Mouse (Mus musculus): ENCODE data around the gene Cdc42.

Cdc42 gene

DNA sequence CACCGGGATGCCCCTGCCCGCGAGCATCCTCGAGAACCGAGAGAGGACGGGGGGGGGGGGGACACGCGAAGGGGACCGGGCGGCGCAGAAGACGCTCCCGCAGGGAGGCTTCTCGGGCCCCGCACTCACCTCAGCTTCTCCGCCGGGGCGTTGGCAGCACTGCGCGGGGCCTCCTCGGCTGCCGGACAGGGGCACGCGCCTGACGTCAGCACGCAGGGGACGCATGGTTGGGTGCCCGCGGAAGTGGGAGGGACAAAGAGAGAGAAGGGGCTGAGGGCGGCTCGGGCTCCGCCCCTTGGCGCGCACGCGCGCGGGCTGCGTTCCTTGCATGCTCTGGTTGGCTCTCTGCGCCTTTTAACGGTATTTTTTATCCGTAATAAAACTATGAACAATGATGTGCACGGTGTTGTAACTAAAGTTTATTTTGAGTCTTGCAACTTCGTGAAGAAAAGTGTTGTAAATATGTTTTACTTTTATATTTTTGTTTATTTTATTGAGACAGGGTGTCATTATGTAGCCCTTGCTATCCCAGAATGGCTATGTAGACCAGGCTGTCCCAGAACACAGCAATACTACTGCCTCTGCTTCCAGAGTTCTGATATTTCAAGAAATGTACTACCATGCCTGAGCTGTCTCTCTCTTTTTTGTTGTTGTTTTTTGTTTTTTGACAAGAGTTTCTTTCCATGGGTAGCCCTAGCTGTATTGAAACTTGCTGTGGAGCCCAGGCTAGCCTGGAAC, at the start of gene Cdc42:
Cdc42 (minus strand) TSS at position 204 of the 738 bp plus-strand sequence.
- DNase-seq: peak; percentile 100

DNA sequence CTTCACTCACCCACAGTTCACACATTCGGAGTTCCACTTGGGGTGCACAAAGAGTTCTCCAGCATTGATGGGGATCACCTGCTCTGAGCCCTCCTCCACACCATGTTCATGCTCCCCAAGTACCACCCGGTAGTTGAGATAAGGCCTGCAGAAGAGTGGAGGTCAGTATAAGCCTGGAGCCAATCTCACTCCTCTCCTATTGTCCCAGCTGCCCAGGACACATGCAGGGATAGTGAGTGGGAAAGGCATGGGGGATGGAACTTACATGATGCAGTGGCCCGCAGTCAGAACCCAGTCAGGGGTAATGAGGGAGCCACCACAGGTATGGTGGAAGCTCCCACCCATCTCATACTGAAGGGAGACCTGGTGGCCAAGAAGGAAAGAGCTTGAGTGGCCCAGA, 48.1 kb upstream of the Cdc42 start:
- no peak for DNase-seq

DNA sequence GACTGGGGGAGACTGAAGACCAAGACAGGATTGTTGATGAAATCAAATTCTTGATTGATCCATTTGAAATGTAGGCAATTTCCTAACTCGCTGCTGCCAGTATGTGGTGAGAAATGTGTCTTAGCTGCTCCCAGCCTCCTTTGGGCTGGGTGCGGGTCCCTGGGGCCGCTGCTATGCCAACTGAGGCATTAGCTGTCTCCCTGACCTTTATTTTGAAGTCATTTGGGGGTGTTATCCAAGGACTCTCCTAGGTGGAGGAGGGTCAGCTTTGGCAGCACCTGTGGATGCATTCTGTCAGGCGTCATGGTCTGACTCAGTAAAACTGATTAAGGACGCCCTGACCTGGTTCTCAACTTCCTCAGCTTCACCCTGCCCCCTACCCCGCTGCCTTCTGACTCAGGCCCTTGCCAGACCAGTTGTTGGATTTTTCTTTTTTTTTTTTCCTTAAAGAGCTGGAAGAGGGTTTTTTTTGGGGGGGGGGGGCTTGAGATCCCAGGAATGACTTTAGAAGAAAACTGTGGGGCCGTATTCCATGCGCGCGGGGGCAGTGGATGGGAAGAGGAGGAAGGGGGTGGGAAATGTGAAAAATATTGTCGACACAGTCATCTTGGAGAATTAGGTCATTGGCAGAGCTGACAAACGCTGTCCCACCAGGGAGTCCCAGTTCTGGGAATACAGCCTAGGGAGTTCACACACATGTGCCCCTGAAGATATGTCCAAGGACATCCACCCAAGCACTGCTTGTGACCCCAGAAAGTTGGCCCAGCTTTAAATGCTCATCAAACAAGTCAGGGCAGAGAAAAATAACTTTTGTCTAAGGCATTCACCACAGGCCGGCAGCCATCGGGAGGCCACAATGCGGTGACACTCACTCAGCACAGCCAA, 39.4 kb upstream of the Cdc42 start:
- DNase-seq: no peak

DNA sequence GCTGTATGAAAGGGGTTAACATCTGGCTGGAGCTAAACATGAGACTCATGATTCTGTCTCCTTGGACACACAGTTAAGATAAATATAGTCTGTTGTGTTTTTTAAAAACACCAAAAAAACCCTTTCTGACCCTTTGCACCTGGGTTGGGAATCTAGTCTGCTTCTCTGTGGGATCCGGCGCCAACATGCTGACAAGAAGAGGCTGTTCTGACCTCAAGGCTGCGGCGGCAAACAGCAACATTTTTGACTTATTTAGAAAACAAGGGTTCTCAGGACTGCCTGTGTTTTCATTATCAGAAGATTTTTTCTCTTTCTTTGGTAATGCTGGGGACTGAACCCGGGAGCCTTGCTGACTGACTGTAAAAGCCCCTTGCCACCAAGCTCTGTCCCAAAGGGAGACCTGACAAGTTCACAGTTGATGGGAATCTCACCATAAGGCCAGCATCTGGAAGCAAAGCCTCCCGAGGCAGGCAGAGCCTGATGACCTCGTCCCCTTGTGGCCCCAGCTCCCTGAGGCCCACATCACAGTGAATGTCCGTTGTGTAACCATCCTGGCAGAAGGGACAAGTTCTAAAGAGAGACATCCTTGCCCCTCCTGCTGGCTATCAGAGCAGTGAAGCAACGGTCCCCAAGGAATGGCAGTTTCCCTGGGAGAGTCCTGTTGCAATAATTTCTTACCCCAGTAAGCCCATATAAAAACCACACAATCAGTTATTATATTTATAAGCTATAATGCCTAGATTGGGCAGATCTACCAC, 36.0 kb upstream of the Cdc42 start:
- no peak for DNase-seq

DNA sequence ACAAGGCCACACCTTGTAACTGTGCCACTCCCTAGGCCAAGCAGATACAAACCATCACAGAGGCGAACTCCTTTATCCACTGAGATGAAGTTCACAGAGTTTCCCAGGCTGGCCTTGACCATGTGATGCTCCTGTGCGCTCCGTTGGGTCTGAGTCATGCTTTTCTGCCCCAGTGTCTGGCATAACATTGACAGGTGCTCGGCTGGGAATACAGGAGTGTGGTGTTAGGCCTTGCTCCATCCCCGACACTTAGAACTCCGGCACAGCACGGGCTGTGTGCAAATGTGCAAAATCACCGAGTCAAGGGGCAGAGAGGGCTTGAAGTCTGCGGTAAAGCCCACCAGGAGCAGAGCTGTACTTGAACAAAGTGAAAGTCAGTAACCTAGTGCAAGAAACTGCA, 35.4 kb upstream of the Cdc42 start:
- DNase-seq: no peak

DNA sequence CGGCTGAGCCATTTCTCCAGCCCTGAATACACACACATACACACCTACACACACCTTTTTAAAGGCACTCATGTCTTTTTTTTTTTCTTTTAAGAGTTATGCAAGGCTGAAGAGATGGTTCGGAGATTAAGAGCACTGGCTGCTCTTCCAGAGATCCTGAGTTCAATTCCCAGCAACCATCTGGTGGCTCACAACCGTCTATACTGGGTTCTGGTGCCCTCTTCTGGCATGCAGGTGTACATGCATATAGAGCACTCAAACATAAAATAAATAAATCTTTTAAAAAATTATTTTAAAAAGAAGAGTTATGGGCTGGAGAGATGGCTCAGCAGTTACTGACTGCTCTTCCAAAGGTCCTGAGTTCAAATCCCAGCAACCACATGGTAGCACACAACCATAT, 33.8 kb upstream of the Cdc42 start:
- DNase-seq: peak; percentile 51 to 54

DNA sequence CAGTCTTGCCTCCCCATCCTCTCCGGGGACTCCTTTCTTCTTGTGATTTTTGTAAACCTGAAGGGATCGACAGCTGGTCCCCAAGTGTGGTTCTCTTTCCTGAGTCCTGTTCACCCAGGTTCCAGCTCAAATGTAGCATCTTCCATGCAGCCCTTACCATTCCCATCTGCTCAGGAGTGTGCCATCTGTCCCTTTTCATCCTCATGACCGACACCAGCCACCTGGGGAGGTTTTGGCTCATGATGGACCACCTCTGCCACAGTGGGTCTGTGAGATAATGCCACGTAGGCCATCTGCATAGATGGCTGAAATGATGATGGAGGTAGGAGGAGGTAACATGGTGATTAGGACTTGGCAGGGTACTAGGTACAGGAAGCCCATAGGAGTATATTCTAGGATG, 32.7 kb upstream of the Cdc42 start:
- no peak for DNase-seq

DNA sequence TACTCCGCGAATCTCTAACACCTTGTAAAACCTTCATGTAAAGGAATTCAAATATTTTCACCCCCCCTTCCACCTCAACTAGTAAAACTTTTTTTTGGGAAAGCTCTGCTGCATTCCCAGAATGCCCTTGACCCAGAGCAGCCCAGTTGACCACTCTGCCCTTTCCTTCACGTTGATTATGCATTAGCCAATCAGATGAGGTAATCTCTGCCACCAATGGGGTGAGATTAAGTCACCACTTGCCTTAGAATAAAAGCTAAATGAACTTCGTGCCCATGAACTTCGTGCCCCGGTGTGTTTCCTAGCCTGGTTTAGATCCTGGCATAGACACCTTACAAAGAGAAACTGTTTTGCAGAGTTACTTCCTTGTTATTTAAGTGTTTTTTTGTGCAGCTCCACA, 31.5 kb upstream of the Cdc42 start:
- DNase-seq: no peak

DNA sequence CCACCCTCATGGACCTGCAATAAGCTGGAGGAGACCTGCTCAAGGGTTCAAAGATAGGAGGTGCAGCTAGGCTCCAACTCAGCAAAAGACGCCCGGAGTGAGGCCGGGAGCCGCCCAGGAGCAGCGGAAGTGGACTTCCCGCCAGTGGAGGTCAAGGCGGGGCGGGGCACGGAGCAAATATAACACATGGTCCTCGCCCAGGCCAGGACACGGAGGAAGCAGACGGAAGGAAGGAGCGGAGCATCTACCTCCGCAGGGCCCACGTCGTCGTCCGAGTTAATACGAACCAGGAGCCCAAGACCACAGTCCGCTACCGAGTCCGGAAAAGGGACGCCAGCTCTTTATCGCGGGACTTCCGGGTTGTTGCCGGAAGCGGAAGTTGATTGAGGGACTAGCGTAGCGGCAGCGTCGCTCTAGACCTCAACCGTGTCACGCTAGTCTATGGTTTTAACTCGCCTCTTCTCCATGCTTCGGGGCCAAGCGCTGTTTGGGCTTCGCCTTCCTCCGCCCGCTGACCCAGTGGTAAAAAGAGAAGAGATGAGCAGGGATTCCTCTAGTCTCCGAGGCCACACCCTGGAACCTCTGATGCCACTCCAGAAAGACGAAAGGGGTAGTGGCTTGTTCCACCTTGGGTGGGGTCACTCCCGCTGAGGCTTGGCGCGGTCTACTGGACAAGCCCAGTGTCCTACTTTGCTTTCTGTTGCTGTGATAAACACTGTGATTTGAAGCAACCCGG, 30.7 kb upstream of the Cdc42 start:
- peak; percentile 85 for DNase-seq

DNA sequence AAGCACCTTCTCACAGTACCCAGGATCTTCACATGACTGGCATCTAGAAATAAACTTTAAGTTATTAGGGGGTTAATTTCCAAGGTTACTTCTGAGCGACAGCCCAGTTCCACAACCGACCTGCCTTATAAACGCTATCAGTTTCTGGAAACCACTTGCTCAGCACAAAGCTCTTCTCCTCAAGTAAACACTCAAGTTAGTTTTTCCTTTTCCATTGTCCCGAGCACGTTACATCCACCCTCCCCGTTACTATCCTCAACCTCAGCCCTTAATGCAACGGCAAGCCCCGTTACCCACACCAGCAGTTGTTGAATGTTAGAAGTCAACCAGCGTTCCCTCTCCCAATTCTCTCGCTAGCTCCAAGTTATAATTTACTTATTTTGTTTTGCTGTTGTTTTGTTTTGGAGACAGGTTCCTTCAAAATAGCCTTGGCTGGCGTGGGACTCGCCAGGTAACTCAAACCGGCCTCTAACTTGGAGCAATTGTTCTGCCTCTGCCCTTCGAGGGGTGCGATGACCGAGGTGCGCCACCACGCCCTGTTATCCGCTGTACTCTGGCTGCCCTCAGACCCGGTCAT, 30.1 kb upstream of the Cdc42 start:
- DNase-seq: peak in 1 of 2 experiments; percentile 36

DNA sequence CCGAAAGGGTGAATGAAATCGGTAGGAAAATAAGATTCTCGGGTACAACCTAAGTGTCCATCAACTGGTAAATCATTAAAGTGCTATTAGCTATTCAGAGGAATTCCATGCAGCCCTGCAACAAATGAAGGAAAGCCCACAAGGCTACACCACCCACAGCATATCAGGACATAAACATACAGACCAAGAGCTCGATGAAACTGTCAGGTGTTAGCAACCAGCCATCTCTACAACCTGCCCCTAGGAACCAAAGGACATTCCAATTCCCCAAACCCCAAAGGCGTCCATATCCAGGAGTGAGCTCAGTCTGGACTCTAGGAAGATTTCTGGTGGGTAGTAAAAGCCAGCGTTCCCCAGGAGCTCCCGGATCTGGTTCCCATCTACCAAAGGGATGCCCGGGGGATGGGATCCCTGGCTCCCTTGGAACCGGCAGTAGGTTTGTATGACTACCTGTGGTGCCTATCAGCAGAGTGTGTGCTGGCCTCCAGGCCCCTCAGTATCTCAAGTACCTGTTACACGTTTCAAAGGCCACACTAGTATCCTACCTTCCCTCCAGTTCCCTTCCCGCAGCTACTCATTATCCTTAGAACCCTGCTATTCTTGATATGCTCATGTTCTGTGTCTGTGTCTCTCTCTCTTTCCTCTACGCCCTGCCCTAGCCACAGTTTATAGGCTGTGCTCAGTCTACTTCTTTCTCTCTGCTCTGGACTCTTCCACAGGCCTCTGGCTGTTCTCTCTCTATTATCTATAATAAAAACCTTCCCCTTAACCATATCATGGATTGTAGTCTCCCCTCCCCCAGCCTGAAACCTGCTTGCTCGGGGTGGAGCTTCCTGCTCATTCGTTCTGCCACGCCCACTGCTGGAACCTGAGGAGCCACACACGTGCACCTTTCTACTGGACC, 23.4 kb upstream of the Cdc42 start:
- DNase-seq: no peak

DNA sequence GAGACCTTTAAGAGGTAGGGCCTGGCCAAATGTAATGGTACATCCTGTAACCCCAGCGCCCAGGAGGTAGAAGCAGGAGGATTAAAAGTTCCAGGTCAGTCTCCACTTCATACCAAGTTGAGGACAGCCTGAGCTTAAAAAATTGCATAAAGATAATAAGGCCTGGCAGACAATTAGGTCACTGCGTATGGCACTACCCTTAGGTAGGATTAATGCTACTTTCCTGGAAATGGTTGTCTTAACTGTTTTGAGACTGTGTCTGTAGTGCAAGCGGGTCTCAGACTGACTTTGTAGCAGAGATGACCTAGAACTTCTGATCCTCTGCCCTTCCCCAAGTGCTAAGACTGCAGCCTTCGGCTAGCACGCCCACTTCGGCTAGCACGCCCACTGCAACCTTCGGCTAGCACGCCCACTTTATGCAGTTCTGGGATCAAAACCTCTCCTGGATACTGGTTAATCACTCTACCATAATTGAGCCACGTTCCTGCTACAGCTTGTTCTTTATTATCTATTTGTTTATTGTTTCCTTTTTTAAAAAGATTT, 22.3 kb upstream of the Cdc42 start:
- DNase-seq: no peak

DNA sequence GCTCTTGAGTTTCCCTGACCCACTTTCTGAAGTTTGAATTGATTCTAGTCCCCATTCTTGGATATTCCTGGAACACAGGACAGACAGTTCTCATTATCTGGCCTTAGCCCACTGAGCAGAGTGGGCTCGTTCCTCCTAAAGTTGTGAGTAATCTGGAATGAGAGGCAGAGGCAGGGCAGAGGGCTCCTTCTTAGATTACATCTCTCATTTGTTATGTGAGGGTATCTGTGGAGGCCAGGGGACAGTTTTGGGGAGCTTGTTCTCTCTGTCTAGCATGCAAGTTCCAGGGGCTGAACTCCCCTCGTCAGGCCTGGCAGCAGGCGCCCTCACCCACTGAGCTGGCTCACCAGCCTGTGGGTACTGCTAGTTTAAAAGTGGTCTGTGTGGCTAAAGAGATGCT, 21.6 kb upstream of the Cdc42 start:
- no peak for DNase-seq

DNA sequence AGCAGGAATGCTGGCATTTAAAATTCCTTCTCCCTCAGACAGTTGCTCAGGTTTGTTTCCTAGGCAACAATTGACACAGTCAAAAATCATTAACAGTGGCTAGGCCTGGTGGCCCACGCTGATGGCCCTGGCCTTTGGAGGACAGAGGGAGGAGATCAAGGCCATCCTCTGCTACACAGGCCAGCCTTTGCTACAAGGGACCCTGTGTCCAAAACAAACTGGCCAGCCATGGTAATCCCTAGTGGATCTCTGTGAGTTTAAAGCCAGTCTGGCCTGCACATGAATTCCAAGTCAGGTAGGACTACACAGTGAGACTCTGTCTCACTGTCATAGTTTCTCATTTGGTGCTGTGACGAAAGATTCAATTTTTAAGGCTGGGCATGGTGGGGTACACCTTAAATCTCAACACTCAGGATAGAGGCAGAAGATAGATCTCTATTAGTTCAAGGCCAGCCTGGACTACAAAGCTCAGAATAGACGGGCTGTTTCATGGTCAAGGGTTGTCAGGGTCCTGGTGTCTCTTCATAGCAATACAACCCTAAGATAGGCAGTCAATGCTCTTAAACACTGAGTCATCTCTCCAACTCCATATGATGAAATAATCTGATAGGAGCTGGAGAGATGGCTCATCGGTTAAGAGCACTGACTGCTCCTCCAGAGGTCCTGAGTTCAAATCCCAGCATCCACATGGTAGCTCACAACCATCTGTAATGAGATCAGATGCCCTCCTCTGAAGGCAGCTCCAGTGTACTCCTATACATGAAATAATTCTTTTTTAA, 20.2 kb upstream of the Cdc42 start:
- DNase-seq: no peak

DNA sequence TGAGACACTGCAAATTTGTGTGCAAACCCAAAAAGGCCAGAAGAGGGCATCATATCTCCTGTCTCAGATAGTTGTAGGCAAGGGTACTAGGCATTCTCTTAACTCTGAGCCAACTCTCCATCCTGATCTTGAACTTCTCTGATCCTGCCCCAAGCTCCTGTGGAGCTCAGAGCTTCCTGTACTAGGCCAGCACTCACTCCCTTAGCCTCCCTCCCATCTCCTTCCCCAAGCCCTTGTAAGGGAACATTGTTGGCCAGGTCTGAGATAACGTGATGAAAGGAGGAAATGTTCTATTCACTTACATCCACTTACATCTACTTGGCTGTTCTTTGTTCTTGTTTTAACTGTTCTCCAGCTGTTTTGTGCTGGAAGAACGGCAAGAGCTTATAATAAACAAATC, 19.3 kb upstream of the Cdc42 start:
- no peak for DNase-seq

DNA sequence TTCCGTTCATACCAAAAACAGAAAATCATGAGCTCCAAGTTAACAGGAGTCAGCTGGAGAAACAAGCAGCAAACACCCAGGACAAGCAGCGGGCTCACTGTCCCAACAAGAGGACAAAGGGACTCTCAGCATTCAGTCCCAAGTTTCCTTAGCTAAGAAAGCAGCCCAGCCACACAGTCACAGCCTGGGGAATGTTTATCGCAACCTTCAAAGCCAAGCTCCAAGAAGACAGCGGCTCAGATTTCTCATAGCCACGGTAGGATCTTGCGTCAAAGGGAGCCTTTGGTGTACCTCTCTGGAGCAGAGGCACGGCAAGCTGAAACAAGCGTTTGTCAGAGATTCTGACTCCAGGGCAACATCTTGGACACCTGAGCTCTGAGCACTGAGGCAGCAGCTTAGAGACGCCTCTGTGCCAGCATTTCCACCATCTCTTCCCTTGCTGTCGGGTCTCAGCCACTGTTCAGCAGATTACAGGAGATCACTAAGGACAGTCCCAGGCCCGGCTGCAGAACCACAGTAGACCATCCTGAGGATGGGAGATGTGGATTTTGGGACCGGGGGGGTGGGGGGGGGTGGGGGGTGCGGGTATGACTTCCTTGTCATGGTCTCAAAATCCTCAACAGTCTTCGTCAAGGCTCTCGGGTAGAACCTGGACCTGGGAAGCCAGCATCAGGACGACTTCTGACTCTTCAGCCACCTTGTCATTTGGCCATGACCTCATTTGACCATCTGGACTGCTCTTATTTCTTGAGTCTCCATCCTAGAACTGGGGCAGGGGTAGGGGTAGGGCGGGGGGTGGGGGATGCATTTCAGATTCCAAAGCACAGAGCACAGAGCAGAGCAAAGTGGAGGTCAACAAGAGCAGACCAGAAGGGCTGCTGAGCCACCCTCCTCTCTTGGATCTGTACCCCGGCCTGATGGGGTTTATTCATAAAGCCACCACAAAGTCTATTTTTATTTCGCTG, 18.1 kb upstream of the Cdc42 start:
- DNase-seq: no peak

DNA sequence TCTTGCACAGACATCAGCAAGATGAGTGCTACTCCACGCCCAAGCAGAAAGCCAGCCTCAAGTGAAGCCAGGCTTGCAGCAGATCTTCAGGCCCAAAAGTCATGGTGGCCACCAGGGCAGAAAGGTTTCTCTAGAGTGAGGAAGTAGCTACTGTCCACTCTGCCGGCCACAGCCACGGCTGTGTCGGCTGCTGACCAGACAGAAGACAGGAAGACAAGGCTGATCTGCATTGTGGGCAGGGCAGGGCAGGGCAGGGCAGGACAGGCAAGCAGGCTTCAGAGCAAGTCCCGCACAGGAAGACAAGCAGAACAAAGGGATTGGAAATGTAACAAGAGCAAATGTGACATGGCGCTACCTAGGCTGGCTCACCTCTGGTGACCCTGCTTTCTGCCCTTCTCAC, 16.2 kb upstream of the Cdc42 start:
- DNase-seq: no peak

DNA sequence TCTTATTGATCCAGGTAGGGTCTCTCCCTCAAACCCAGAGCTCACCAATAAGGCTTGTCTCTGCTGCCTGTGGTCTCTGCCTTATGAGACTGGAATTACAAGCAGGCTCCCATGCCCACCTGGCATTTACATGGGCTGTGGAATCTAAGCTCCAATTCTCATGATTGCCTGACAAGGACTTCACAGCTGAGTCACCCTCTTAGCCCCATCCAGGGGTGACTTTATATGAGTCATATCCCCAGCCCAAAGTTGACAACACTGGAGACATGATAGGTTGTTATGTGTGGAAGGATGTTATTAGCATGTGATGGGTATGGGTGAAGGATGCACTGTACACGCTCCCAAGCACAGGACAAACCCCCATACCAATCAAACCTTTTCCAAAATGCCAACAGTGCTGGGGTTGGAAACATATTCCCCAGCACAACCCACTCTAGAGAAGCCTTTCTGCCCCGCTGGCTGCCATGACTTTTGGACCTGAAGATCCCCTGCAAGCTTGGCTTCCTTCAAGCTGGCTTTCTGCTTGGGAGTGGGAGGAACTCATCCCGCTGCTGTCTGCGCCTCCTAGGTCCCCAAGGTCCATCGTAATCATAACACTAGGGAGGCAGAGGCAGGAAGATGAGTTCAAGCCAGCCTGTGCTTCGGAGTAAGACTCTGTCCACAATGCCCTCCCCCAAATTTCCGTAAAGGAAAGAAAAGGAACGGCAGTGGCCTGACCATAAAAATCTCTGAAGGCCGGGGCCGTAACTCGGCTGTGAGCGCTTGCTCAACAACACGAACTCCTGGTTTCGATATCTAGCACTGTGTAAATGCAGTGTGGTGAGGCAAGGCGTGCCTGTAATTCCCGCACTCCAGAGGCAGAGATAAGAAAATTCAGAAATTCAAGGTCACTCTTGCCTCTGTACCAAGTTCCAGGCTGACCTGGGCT, 14.3 kb upstream of the Cdc42 start:
- DNase-seq: no peak

All from B cell, adult 2 months (primary cell).